Mouse (Mus musculus) brain, adult 2 months (tissue): ENCODE data around the gene Ctcf.

Experiments
- DNase-seq: peaks from one replicate; pipeline ENCODE4 v3.0.0; 2011; ENCODE audit warnings: low read depth, low spot score

The Ctcf gene

DNA sequence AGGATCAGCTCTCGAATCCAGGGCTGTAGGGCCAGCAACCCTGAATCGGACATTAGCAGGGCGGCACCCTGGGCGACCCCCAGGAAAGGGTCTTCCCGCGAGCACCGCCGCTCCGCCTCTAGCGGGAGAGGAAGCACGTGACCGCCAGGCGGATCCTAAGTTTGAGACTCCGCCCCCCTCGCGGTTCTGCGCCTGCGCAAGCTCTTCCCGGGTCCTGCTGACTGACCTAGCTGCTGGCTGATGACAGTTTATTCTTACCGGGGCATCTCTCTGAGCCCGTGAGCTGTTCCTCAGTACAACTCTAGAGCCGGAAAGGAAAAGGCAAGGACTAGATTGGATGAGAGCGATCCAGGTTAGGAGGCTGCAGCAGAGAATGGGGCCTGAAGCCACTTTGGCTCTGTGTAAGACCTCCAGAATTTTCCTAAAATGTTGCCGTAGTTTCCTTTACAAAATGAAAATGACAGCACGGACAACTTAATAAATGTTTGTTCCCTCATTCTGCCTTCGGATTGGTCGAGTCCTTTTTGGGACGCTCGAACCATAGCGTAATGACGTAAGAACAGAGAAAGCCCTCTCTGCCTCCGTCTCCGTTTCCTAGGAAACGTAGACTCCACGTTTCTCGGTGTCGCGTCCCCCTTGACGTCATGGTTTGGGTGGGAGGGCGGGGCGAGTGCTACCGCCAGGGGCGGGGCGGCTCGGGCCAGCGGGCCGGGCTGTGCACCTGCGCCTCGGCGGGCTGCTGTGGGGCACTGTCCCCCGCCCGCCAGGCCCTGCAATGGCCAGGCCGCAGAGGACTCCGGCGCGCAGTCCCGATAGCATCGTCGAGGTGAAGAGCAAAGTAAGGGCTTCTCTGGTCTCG, 64.8 kb downstream of the Ctcf start, which contains the start of the genes Acd and Pard6a:
Gene Acd (minus strand): TSS at position 137 of the 859 bp plus-strand sequence.
Gene Pard6a (plus strand): TSS at position 183 of the 859 bp plus-strand sequence.
- peak; percentile 97 for DNase-seq

DNA sequence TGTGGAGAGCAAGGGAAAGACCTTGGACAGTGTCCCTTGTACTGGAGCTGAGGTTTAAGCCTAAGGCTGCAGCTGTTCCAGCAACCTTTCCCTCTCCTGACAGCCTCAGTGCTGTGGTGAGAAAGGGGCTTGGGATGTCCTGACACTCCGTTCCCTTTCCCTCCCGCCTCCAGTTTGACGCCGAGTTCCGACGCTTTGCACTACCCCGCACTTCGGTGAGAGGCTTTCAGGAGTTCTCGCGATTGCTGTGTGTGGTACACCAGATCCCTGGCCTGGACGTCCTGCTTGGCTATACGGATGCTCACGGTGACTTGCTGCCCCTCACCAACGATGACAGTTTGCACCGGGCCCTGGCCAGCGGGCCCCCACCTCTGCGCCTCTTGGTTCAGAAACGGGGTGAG, 65.6 kb downstream of the Ctcf start:
- peak; percentile 65 for DNase-seq

DNA sequence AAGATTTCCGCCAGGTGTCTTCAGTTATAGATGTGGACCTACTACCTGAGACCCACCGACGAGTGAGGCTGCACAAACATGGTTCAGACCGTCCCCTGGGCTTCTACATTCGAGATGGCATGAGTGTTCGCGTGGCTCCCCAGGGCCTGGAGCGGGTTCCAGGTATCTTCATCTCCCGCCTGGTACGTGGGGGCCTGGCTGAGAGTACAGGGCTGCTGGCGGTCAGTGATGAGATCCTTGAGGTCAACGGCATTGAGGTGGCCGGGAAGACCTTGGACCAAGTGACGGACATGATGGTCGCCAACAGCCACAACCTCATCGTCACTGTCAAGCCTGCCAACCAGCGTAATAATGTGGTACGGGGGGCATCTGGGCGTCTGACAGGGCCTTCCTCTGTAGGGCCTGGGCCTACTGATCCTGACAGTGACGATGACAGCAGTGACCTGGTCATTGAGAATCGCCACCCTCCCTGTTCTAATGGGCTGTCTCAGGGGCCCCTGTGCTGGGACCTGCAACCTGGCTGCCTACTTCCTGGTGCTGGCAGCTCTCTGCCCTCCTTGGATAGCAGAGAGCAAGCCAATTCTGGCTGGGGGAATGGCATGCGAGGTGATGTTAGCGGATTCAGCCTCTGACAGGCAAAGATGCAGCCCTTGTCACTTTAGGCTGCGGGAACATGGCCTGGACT, 66.5 kb downstream of the Ctcf start:
- peak; percentile 57 for DNase-seq

DNA sequence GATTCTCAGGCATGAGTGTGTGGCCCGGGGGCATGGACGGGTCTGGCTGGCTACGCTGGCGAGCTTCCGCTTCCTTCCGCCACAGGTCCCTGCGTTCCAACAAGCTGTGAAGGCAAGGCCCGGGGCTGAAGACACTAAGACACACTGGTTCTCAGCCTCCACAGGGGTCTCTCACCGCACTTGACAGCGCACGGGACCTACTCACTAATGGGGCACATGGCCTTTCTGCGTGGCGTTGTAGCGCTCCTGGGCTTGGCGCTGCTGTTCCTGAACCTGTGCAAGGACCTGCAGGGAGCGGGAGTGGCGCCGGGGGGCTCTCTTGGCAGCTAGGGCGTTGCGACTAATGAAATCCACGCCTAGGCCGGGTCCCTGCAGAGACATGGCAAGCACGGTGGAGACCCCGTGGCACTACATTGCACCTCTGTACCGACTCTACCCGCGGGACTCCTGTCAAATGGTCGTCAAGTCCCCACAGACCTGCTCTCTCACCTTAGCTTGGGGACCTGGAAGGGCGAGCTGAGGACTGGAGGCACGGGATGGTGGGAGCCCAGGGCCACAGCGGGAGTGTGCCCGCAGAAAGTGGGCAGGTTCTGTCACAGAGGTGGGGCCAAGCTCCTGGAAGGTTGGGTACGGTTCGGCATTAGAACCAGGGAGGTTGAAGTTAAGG, 67.9 kb downstream of the Ctcf start:
- DNase-seq: no peak

DNA sequence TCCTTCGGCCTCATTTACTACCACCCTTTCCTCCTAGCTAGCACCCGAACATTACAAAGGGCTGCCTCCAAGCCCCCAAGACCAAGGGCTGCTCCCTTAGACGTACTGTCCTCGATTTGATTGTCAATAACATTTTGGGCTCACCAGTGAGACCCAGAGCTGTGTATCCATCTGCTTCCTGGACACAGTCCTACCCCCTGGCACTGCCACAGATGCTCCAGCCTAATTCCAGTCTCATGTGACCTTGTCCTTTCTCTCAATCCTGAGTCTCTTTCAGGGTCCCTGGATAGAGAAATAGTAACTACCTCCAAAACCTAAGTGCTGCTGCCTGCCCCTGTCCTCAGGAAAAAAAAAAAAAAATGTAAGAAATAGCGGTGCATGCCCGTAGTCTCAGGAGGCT, 68.6 kb downstream of the Ctcf start:
- peak; percentile 93 for DNase-seq

DNA sequence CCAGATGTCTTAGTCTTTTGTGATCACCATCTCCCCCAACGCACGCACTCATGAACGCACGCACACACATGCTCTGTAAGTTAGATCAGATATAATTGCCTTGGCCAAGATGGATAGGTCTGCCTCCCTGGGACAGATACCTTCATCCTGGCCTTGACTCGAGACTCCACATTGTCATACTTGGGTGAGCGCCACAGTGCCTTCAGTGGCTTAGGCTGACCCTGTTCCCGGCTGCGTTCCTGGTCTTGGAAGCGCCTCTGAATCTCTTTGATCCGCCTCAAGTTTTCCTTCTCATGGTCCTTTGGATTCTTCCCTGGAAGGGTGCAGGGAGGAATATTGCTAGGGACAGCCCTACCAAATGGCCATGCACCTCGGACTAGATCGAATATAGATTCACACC, 70.1 kb downstream of the Ctcf start:
- no peak for DNase-seq

DNA sequence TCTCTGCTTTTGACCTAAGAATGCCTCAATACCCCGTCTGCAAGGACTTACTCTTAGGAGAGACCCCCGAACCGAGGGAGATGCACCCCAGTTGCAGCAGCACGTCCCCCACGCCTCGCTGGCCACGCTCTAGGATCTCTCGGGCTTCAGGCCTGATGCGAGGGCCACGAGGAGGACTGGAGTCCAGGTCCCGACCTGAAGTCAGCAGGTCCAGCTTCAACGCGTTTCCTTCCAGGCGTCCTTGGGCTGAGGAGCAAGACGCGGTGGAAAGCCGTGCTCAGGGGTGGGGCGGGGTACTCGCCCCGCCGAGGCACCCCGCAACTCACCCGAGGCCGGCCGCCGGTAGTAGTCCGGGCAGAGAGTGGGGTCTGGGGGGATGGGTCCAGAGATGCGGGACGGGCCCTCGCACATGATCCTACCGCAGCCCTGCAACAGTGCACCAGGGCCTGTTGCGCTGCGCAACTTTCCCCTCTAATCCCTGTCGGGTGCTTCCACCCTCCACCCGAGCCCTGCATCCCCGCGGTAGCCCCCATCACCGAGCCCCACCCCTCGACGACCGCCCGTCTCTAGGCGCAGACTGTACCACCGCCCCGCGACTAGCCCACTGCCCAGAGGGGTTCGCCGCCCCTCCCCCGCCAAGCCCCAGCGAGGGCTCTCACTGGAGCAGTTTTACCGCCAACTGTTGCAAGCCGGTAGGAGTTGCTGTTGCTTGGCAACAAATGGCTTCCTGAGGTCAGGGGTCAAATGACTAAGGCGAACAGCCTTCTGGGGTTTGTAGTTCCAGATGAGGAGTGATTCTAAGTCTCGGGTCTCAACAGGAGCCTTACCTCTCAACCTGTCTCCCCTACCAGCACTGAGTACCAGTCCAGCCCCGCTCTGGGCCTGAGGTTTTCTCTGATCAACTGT, 71.4 kb downstream of the Ctcf start, which contains the start of the genes 4933405L10Rik and Enkd1:
Gene 4933405L10Rik (plus strand): TSS at position 158 of the 906 bp plus-strand sequence.
Gene Enkd1 (minus strand): TSS at position 713 of the 906 bp plus-strand sequence.
- DNase-seq: peak; percentile 97

DNA sequence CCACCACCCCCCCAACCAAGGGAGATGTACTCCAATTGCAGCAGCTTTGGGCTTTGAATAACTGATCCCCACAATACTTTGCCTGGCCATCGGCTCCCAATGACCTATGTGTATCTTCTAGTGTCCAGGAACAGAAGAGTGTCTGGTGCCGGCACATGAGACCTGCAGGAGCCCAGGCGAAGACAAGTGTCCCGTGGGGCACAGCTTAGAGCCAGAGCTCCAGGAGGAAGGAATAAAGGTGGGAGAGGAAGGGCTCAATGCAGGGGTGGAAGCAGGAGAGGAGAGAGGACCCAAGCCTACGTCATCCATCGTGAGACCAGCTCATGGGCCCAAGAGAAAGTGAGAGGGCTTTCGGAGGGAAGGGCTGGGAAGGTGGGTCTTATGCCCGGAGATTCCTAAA, 72.3 kb downstream of the Ctcf start:
- DNase-seq: no peak

DNA sequence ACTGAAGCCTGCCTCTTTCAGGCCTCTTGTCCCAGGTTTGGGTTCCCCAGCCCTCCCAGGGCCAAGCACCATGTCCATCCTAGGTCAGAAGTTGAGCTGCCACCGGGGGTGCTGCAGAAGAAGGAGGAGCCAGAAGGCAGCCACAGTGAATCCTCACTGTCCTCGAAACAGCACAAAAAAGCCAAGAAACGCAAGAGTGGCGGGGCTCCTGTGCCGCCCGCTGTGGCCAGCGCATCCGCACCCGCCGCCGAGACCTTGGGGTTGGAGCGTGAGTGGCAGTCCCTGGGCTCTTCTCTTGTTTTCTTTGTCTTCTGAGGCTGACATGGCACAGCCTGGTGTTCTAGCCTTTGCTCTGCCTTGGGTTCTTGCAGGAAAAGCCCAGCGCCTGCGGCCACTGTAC, 72.9 kb downstream of the Ctcf start:
- DNase-seq: no peak

DNA sequence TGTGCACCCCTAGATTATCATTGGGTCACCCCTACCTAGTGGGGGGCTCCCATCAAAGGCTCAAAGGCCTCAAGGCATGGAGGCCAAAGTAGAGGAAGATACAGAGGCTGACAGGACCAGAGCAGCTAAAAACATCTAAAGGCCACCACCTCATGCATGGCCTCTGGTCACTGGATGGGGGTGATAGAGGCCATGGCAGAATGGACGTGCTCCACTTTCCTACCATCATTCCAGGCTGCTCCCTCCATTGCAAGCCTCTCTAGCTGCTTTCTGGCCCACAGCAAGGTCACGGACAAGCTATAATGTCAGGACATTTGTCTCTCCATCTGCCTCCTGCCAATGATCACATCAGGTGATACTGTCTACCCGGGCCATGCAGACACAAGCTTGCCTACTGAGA, 75.9 kb downstream of the Ctcf start:
- DNase-seq: no peak

DNA sequence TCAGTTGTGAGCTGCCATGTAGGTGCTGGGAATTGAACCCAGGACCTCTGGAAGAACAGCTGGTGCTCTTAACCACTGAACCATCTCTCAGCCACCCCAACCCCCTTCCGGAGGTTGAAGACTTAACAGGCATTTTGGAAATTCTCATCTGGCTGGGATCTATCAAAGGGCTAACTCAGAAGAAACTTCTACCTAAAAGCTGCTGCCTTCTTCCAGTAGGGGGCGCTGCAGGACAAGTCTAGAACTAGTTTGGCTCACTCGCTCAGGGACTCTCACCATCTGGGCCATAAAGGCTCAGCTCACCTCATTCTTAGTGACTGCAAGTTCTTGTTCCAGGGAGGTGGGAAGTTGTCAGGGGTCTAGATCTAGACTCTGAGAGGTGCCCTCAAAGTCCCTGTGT, 77.8 kb downstream of the Ctcf start:
- DNase-seq: peak; percentile 92

DNA sequence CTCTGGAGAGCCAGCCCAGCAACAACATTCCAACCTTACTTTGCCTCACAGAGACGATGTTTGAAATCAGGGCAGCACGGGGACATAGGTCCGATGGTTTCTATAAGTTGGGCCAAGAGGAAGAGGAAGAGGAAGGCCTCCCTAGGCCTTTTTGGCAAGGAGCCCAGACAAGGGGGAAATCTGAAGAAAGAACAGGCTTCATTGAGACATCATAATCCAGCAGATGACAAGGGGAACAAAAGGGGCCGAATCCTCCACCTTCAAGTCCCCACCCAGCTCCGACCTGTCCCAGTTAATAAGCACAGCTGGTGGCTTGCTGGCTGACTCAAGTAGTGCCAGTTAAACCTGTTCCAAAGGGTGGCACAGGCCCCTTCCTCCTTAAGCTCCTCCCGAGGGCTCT, 78.7 kb downstream of the Ctcf start:
- DNase-seq: no peak

DNA sequence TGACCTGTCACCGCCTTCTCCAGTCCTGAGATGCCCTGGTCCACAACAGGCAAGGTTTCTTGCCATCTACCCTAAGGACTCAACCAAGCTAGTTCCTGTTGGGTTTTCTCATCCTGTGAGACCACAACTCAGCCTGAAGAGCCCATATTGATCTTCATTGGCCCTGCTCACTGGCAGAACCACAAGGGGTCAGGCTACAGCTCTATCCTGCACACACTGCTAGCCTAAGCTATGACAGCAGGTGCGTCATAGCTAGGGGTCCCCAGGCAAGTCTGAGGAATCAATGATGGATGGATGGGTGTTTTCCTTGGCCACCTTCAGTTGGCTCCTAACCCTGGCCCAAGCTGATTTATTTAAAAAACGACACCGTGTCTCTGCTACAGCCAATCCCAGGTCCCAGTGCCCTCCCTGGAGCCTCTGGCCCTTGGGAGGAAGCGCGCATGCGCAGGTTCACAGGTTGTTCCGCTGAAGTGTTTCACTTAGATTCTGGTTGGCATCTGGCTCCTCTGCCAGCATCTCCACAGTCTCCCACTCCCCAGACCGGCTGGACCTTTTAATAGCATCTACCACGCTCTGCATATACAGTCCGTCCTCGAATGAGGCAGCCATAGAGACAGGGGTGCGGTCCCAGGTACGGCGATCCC, 80.1 kb downstream of the Ctcf start:
- DNase-seq: no peak

DNA sequence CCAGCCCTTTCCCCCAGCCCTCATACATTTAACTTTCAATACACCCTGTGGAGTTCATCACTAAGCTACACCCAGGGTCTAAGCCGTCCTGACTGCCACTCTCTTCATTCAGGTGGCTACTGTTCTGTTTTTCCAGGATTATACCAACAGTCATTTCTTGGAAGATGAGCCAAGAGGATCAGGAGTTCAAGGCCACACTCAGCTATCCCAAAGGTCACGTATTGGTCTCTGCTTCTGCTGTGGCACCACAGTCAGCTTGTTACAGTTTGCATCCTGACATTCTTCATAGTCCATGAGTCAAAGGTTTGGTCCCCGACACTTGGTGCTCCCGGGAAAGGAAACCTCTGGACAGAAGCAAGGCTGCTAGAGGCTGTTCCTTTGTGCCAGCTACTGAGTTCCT, 83.3 kb downstream of the Ctcf start:
- DNase-seq: no peak

DNA sequence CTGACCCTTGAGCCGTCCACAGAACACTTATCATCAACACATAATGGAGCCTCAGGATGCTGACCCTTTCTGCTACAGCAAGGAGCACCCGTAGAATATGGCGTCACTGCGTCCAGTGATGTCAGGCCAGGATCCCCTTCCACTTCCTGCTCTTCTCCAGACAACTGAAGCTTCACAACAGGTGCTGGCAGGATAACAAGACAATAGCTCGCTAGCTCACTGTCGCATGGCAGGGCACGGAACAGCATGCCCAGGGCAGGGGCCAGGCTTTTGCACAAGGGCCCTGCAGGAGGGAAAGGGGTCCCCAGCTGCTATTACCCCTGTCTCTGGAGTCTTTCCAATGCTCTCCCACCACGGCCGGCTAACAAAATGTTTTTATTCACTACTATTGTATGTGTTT, 86.5 kb downstream of the Ctcf start:
- no peak for DNase-seq

DNA sequence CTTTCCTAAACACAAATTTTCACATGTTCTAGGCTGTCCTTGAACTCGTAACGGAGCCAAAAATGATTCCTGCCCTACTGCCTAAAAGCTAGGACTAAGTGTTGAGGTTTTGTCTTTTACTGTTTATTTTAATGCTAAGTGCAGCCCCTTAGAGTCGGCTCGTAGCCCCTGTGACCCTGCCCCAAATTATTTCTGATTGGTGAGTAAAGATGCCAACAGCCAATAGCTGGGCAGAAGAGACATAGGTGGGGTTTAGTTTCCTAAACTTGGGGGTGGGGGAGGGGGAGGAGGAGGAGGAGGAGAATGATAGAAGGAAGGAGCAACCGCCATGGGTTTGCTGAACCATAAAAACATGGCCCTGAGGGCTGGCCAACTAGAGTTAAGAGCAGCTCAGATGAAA, 89.4 kb downstream of the Ctcf start:
- no peak for DNase-seq

DNA sequence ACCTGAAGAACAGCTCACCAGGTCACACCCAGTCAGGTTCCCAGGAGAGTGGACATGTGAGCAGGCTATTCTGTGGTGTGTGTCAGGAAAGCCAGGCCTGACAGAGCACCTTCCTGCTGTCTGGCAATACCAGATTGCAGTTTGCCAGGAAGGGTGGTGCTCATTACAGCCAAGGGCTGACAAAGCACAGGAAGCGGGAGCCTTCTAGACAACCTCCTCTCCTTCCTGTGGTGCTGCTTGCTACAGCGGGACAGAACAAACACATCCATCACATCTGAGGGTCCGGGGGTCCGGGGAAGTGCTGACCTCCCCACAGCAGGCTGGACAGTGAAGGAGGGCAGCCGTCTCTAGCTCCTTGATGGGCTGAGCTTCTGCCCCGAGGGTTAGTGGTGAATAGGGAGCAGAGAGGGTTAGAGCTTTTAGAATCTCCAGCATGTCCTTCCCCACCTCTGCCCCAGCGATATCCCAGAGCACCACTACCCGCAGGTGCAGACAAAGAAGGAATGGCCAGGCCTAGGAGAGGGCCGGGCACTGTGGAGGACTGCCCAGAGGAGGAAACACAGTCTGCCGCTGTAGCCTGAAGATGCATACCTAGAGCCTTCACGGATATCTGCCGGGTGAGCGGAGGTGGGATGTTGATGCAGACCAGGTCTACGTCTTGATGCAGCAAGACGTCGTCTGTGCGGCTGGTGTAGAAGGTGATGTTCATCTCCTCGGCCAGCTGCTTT, 91.2 kb downstream of the Ctcf start:
- no peak for DNase-seq

DNA sequence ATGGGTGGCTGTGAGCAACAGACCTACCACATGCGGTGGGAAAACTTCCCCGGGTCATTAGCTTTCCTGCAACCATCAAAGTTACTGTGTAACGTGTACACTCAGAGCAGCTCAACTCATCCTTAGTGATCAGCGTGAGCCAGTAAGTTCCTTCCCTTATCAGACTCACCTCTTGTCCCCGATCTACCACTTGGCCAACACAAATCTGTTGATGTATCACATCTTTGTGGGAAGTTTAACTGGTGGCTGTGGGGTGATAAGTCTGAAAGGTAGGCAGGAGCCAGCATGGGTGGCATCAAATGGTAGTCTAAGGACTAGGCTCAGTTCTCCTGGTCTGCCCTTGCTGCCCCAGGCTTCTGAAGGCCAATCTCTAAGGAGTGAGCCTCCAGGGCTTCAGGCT, 95.8 kb downstream of the Ctcf start:
- no peak for DNase-seq
